Mouse (Mus musculus): ENCODE data around the gene Ccdc85a.

Ccdc85a gene

DNA sequence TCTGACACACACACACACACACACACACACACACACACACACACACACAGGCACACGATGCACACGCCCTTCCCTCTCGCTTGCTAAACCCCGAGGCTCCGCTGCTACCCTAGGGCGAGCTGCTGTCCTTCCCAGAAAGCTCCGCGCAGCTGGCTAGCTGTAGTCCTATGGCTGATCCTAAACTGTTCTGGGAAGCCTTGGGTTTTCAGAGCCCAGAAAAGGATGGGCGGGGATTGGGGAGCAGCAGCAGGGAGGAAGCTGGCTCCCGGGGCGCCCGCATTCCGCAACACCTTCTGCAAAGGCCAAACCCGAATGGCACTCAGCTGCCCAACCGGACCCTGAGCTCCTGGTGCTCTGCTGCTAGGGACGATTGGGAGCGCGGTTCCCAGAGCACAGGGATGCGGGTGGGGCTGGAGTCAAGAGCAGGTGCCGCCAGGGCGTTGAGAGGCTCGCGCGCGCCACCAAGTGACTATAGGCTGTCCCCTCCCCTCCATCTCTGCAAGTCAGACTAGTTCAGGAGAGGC is at the start of gene Ccdc85a:
Gene Ccdc85a (minus strand): TSS at position 414 of the 524 bp plus-strand sequence.
- DNase-seq (ENCODE audit: low spot score in 2 of 2) = peak; percentile 15 to 62

DNA sequence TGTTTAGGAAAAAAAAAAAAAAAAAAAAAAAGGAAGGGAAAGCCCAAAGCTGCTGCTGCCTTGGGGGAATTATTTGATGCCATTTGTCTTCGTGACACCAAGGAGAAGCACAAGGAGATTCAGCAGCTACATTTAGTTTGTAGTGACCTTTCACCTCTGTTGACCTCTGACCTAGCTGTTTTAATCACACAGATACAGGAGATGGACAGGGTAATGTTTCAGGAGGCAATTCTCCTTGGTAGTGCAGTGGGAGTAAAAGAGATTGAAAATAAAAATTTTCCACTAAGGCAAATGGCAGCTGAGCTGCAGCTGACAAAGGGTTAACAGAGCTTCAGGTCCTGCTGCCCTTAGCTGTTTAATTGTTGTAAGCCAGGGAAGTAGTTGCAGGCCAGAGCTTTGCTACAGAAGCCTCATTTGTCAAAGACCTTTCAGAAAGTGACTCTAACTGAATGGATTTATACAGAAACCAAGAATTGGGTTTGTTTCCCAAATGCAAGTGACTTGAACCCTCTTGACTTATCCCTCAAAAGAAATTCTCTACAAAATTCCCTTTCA is 49.5 kb upstream of the Ccdc85a start:
- no peak for DNase-seq (ENCODE audit: low spot score in 2 of 2)

DNA sequence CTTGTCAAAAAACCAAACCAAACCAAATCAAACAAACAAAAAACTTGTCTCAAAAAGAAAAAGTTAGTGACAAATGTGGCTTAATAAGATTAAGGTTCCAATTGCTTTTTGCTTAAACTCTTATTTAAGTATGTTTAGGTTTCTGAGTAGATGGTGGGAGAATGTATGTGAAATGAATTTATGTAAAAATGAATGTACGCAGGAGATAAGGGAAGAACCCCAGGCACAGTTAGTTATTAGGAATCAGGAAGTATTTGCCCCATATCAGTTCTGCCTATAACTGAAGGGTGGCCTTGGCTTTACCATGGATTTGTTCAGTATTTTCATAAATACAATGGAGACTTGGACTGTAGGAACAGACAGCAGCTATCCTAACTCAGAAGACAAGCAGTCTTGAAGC is 49.0 kb upstream of the Ccdc85a start:
- DNase-seq (ENCODE audit: low spot score in 2 of 2) = no peak

DNA sequence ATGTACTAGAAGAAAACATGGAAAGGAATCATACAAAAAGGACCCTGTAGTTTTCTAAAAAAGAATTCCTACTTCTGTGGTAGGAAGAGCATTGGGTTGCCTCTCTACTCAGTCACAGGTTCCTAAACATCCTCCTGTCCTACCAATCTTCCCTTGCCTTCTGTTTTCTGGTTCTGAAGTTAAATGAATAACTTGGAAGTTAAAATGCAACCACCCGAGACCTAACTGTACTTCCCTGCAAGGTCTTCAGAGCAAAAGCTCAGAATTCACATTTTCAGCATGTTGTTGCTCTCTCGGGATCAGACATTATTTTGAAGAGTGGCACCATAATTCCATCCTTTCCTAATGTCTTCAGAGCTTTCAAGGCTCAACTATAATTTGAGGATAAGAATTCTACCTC is 46.6 kb upstream of the Ccdc85a start:
- no peak for DNase-seq (ENCODE audit: low spot score in 2 of 2)

DNA sequence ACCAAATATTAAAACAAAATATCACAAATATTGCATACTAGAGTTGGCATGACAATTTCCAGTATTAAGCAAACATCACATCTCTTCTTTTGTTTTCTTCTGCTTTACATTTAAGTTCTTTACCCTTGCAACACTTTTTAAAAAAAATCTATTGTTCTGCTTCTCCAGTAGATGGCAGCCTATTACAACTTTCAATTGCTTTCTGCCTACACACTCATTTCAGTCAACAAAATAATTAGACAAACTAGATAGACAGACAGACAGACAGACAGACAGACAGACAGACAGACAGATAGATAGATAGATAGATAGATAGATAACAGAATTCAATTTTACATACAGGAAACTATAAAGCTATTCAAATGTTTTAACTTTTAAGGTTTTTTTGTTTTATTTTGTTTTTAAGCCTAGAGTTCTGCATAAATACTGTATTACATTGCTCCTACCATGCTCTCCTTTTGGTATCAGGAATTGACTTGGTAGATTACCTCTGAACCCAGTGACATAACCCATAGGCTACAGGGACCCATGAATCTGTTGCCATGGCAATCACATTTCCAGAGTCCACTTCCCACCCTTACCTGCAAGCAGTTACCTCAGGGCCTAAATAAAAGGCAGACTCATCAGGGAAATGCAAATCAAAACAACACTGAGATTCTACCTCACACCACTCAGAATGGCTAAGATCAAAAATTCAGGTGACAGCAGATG is 26.8 kb upstream of the Ccdc85a start:
- no peak for DNase-seq (ENCODE audit: low spot score in 2 of 2)

DNA sequence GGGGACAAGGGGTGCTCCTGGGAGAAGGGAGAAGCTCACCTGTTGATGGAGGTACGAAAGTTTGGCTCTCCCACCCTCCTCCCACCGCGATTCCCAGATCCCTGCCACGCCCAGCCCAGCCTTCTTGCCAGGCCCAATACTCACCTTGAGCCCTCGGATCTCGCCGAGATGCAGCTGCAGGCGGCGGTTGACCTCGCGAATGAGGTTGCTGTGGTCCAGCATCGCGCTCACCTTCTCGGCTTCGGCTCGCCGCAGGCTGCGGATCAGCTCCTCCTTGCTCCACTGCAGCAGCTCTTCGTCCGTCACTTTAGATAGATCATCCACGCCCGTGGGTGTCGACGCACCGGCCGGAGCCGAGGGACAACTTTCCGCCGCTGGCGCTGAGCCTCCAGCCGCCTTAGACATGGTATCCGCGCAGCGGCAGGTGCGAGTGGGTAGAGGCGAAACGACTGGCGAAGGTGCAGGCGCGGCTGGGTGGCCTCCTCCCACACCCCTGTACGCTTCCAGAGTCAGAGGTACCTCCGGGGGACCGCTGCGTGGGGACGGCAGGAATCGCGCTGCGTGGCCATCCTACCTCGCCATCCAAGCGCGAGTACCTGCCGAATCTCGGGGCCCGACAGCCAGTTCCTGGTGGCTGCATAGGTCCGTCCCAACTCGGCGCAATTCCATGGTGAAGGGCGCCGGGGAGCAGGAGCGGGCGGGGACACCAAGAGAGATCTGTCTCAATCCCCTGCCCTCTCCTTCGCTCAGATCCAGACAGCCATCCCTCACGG is 800 bp downstream of the Ccdc85a start:
- peak in 1 of 2 experiments; percentile 60 for DNase-seq (ENCODE audit: low spot score in 2 of 2)

DNA sequence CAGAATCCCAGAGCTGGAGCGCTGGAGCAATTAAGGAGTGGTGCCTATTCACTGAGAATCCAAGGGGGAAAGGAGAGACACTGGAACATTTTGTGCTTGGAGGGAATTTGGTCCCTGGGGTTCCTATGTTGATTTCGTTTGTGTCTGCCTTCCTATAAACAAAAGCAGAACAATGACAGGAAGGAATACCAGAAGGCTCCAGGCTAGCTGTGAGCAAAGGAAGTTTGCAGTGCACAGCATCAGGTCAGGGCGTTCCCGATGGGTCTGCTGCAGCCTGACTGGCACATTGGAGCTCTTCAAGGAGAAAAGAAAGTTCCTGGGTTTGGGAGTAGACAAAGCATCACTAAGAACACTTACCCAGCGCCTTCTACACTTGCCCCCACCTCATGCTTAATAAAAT is 1.9 kb downstream of the Ccdc85a start:
- DNase-seq (ENCODE audit: low spot score in 2 of 2) = no peak

DNA sequence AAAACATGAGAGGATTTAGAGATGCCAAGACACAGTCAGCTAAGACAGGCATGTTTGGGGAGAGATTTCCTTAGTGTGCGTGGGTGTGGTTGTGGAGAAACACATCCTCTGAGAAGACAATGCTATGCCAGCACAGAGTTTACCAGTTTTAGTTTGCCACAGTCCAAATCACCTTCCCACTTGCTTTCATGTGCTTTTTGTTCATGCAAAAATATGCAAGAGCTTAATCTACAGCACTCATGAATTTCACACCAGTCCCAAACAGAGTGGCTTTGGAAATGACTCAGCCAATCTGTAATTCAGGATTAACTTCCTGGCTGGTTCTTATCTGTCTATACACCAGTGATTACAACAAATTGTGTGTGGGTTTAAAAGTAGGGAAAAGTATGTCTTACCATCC is 11.7 kb downstream of the Ccdc85a start:
- no peak for DNase-seq (ENCODE audit: low spot score in 2 of 2)

DNA sequence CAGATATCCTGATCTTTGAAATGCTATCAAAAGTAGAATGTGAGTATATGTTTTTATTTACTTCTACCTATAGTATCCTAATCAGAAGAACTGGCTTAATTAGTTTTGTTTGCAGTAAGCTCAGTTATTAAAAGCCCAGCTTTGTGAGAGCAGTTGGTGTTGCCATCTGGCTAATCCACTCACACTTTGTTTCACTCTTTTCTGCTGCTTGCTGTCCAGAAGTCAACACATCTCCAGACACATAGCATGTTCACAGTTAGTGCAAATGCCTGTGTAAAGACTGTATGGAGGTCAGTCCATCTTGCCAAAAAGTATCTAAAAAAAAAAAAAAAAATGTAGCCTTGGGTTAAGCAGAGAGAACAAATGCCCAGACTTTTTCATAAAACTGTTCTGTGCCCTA is 27.7 kb downstream of the Ccdc85a start:
- no peak for DNase-seq (ENCODE audit: low spot score in 2 of 2)

DNA sequence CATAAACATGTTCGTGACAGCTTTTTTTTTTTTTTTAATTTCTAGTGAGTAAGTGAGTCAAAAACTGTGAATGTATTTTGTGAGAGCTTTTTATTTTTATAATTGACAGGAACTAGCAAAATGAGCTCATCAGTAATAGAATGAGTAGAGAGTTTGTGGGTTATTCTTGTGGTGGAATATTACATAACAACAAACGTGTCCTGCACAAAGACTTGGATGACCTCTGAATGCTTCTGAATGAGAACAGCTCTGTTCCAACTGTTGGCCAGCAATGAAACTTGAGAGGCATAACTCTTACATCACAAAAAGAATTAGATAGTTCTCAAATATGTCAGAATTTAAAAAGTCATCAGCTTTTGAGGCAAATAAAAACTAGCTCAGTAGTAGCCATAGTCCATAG is 40.7 kb downstream of the Ccdc85a start:
- DNase-seq (ENCODE audit: low spot score in 2 of 2) = no peak

DNA sequence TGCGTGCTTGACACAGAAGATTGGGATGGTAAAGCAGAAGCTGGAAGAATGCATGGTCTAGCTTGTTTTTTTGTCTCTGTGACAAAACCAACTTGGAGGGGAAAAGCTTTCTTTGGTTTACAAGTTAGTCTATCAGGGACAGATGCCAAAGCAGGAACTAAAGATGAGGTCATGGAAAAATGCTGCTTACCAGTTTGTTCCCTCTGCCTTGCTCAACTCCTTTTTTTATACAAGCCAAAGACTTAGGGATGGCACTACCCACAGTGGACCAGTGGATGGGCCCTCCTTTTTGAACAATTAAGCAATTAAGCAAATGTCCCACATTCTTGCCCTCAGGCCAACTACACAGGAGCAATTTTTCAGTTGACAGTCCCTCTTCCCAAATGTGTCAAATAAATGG is 42.8 kb downstream of the Ccdc85a start:
- DNase-seq (ENCODE audit: low spot score in 2 of 2) = no peak

DNA sequence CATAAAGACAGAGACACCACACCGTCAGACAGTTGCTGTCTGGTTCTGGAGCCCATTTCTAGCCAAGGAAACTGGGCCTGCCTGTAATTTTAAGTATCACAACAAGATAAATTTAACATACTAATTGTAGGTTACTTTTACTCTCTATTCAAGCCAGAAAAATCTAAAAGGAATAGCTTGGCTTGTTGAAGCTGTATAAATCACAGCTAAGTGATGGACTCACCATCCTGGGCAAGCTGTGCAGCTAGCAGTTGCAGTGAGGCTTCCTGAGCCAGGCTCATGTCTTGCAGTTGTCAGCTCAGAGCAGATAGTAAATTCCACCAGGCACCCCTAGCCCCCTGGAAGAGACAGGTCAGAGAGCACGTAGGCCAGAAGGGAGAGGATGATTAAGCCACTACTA is 50.8 kb downstream of the Ccdc85a start:
- DNase-seq (ENCODE audit: low spot score in 2 of 2) = no peak

DNA sequence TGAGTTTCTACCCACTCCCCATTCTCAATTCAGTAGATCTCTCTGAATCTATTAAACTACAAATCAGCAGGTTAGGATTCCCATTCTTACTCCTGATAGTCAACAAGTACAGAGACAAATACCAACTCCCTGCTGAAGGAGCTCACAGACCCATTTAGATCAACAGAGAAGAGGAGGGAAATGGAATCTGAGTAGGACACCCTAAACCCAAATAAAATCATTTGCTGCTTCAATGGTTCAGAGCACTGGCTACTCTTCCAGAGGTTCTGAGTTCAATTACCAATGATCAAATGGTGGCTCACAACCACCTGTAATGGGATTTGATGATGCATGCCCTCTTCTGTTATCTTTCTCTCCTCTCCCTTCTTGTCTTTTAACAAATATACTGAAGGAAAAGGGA is 82.9 kb downstream of the Ccdc85a start:
- no peak for DNase-seq (ENCODE audit: low spot score in 2 of 2)

DNA sequence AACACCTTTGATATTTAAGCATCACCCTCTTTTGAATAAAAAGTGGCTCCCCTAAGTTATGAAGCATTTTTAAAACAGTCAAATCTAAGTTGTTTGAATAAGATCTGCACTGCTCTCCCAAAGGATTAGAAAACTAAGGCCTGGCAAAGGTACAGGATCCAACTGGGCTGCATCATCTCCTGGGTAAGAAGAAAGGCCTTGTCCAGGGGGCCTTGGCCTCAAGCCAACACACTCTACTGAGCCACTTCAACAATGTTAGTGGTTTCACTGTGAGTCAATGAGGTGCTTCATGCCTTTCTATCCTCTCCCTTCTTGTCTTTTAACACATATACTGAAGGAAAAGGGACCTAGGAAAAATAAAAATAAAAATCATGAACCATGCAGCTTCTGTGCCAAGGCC is 87.1 kb downstream of the Ccdc85a start:
- no peak for DNase-seq (ENCODE audit: low spot score in 2 of 2)

DNA sequence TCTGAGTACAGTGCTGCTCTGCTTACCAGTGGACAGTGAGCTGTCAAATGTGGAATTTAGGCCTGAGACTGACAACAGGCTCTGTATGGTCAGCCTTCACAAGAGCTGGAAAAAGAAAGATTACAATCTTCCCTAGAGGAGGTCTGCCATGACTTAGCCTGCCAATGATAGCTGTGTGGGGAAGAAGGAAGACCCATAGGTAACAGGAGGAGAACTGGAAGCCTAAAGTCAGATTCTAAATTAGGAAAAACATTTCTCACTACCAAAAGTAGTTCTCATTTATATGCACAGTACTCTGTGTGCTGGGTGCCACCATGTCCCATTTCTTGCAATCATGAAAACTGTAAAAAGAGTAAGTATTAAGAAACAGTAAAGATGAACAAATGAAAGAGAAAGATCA is 90.8 kb downstream of the Ccdc85a start:
- DNase-seq (ENCODE audit: low spot score in 2 of 2) = no peak

DNA sequence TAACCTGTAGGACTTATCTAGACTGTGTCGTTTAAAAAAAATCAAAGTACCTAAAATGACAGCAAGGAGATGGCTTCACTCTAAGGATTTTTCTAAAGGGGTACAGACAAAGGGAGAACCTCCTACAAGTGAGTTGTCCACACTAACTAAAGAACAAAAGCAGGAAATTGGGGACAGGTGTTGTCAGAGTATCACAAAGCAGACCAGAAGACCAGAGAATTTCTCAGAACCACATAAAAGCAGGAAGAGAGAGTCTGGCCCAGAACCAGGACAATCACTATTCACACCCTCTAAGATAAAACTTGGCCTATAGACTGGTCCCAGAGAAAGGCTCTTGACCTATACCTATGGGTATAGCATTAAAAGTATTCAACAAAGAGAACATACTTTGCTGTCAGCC is 92.8 kb downstream of the Ccdc85a start:
- DNase-seq (ENCODE audit: low spot score in 2 of 2) = no peak

DNA sequence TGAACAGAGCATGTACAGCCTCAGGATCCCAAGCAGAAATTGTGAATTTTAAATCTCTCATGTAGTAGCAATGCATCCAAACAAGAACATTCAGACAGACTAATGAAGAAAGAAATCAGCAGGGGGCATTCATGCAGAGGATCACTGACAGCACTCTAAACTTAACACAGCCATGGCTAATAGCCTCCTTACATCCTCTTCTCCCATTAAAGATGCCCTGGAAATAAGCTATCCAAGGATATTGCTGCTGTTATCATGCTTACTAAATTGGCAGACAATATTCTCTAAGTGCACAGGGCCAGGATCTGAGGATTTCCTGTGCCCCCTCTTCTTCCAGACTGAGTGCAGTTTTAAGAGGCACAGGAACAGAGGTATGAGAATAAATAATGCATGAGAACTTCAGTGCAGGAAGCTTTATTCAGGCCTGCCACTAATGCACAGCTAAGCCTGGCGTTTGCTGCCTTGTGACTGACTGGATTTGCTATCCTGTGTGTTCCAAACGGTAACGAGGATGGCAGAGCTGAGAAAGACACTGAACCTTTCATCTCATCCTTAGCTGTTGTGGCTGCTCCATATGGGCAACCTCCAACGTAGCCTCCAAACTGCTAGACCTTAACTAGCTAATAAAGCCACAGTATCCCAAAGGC is 99.9 kb downstream of the Ccdc85a start:
- DNase-seq (ENCODE audit: low spot score in 2 of 2) = no peak

DNA sequence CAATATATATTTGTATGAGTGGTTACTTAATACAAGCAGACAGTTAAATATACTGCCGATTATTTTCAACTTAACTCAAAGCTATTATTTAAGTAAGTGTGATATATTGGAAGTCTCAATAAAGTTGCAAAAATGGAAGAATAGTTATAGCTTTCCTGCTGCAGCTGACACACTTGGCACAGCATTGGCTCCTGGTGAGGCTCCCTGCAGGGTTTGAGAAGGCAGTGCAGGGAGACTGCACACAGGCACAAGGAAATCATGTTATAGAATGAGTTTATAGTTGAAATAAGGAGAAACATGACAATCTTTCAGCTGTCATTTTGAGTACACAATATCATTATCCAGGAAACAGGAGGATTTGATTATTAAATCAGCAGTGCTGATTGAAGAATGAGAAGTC is 107.0 kb downstream of the Ccdc85a start:
- no peak for DNase-seq (ENCODE audit: low spot score in 2 of 2)

DNA sequence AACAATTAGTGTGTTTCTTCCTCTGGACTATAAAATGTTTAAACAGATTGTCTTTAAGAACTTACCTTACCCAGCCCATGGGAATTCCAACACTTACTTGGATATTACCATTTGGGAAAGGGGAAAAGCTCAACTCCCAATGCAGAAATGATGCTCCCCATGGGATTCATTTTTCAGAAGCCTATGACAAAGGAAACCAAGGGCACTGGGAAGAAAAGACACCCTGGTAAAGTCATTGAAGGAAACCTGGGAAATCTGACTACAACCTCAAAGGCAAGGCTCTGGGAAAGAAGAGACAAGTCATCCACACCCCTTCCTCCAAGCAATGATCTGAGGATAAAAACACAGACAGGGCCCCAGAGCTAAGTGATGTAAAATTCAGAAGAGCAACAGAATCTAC is 118.4 kb downstream of the Ccdc85a start:
- DNase-seq (ENCODE audit: low spot score in 2 of 2) = no peak

DNA sequence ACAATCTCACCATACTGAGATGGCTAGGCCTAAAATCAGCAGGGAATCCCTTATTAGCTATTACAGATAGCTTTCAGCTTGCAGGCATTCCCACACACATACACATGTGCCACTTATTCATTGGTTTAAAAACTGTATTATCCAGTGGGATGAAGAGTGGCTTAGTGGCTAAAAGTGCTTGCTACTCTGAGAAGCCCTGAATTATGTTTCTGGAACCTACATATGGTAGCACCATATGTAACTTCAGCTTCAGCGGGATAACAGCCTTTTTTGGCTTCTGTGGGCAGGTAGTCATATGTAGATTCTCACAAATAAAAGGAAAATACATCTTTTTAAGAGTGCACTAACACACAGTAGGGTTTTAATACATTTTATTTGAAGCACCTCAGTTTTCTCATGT is 119.2 kb downstream of the Ccdc85a start:
- DNase-seq (ENCODE audit: low spot score in 2 of 2) = no peak

DNA sequence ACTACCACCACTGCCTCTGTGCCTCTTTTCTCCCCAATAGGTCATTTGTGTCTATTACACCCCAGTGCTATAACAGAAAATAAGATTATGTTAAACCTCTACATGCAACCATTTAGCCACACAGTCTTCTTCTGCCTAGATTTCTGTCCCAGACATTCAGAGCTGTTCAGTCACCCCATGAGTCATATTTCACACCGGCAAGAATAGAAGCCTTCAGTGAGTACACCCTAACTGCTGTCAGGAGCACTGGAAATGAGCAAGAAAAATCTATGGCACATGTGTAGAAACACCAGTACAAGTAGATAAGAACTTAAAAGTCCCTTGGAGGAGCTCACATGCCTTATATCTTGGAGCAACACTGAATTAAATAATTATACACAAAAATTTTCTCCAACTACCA is 125.0 kb downstream of the Ccdc85a start:
- DNase-seq (ENCODE audit: low spot score in 2 of 2) = no peak

DNA sequence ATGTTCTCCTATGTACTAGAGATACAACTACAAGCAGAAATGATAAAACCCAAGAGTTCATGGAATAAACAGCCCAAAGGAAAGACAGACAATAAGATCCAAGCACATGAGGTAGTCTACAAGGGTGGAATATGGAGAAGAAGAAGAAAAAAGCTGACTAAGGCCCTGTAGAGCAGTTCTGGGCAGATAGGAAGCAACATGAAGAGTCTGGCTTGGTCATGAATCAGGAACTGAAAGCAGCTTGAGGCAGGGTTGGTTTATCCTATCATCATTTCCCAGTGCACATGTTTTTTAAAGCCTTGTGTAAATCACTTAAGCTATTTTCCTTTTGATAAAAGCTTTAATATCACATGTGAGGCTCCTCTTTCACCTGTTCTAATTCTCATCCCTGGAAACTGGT is 144.2 kb downstream of the Ccdc85a start:
- DNase-seq (ENCODE audit: low spot score in 2 of 2) = no peak

Measured in spleen, postnatal 4 days (tissue).